Mouse (Mus musculus): ENCODE results near the gene Mertk. TPM values are rescaled to one million over a fixed set of nuclear protein-coding genes. Genes with fewer than 3 reads are reported as not detected.

Gene Mertk
- polyA plus RNA-seq, 1 experiment, result 9.3 TPM

DNA sequence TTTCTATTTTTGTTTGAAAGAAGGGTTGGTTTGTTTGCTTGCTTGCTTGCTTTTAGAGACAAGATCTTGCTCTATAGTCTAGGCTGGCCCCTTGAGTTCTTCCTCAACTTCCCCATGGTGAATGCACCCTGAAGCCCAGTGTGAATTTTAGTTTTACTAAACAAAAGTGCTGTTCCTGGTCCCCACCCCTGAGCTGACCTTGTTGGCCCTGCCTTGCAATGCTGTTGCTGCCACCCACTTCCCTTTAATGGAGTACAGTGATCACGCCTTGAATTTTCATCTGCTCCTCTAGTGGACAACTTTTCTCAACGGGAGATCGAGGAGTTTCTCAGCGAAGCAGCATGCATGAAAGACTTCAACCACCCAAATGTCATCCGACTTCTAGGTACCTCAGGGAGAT, 83.5 kb downstream of the Mertk start:
- no peak overlapping the region for H3K4me3 ChIP-seq (ENCODE audit: insufficient read depth, low read length)
- H3K27ac ChIP-seq (ENCODE audit: insufficient read depth, low read length), result no peak overlapping the region
- TF ChIP-seq CTCF (IDR thresholded peaks at IDR 0.05; ENCODE audit: borderline replicate concordance, insufficient read depth, low read length) (no peak), POLR2A (IDR thresholded peaks at IDR 0.05; ENCODE audit: low read depth, low read length) (no peak)
- H3K4me1 ChIP-seq (ENCODE audit: control insufficient read depth, insufficient read depth, low read length), result no peaks in the 10 kb centered on the region

DNA sequence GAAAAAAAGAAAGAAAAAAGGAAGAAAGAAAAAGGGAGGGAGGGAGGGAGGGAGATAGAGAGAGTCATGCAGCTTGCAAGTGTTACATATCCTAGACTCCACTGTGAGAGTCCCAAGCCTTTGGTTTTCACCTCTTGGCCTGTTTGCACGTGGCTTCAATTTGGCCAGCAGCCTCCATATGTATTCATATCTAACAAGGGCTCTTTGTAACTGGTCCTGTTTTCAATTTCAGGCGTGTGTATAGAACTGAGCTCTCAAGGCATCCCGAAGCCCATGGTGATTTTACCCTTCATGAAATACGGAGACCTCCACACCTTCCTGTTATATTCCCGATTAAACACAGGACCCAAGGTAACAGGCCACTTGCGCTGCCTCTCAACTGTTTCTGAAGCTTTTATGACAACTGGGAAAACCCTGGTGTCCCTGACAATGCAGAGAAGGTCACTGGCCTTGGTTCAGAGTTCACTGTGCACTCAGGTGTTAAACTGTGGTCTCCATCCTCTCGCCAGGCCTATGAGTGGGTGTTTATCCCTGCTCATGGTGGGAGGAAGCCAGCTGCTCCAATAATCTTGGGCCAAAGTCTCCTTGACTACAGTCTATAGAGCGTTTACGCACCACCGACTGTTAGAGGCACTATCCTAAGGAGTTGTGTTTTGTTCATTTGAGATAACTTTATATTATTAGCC, 85.0 kb downstream of the Mertk start:
- Histone ChIP-seq H3K4me3 (ENCODE audit: insufficient read depth, low read length) (no peak overlapping the region), H3K27ac (ENCODE audit: insufficient read depth, low read length) (no peak overlapping the region), H3K4me1 (ENCODE audit: control insufficient read depth, insufficient read depth, low read length) (peaks cover 3% of the 10 kb centered on the region; the same call in 1 of the 2 replicates)
- TF ChIP-seq CTCF (IDR thresholded peaks at IDR 0.05; ENCODE audit: borderline replicate concordance, insufficient read depth, low read length) (no peak), POLR2A (IDR thresholded peaks at IDR 0.05; ENCODE audit: low read depth, low read length) (no peak)

DNA sequence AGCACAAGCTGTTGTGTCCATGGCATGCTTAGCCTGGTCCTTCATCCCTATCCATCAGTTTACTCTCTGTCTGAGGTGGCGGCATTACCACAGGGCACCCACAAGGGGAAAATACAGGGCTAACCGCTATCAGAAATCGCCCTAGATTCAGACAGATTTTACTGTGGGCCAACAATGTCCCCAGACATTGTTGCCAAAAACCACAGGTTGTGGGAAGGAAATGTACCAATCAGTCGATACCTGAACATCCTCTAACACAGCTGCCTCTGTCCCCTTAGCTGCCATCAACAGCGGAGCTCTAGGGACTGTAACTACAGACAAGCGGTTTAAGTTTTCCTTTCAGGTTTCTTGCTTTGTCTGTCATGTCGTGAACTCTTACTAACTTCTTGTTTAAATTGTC, 86.1 kb downstream of the Mertk start:
- no peak for TF ChIP-seq CTCF (IDR thresholded peaks at IDR 0.05; ENCODE audit: borderline replicate concordance, insufficient read depth, low read length)
- H3K27ac ChIP-seq (ENCODE audit: insufficient read depth, low read length), result no peak overlapping the region
- H3K4me3 ChIP-seq (ENCODE audit: insufficient read depth, low read length), result no peak overlapping the region
- peaks cover 3% of the 10 kb centered on the region; the same call in 1 of the 2 replicates for H3K4me1 ChIP-seq (ENCODE audit: control insufficient read depth, insufficient read depth, low read length)

DNA sequence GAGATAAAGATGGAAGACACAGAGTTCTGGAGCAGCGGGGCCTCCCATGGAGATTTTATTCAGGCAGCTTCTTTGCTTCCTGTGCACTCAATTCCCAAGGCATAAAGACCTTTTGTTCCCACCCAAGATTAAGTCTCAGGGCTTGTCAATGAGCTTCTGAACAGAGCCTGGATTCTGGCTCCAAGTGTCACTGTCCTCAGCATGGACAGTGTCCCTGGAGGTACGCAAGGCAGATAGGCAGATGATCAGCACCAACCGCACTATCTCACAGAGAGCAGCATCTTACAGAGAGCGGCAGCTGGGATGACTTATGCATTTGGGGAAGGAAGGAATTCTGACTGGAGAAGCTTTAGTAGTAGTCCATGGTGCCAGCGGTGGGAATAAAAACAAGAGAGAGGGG, 87.6 kb downstream of the Mertk start:
- H3K27ac ChIP-seq (ENCODE audit: insufficient read depth, low read length), result no peak overlapping the region
- H3K4me3 ChIP-seq (ENCODE audit: insufficient read depth, low read length), result no peak overlapping the region
- peaks cover 3% of the 10 kb centered on the region; the same call in 1 of the 2 replicates for H3K4me1 ChIP-seq (ENCODE audit: control insufficient read depth, insufficient read depth, low read length)
- TF ChIP-seq CTCF (IDR thresholded peaks at IDR 0.05; ENCODE audit: borderline replicate concordance, insufficient read depth, low read length), result no peak
- TF ChIP-seq POLR2A (IDR thresholded peaks at IDR 0.05; ENCODE audit: low read depth, low read length), result no peak

DNA sequence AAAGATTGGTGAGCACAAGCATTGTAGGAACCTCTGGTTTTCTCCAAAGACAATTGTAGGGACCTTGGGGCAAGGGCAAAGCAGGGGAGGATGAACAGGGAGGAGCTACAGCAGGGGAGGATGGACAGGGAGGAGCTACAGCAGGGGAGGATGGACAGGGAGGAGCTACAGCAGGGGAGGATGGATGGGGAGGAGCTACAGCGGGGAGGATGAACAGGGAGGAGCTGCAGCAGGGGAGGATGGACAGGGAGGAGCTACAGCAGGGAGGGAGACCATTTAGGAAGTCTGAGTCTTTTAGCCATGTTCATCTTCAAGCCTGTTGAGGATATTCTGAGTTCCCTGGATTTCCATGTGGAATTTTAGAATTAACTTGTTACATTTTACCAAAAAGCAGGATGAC, 88.0 kb downstream of the Mertk start:
- Histone ChIP-seq H3K27ac (ENCODE audit: insufficient read depth, low read length) (no peak overlapping the region), H3K4me1 (ENCODE audit: control insufficient read depth, insufficient read depth, low read length) (peaks cover 3% of the 10 kb centered on the region; the same call in 1 of the 2 replicates), H3K4me3 (ENCODE audit: insufficient read depth, low read length) (no peak overlapping the region)
- TF ChIP-seq POLR2A (IDR thresholded peaks at IDR 0.05; ENCODE audit: low read depth, low read length), result no peak
- no peak for TF ChIP-seq CTCF (IDR thresholded peaks at IDR 0.05; ENCODE audit: borderline replicate concordance, insufficient read depth, low read length)

DNA sequence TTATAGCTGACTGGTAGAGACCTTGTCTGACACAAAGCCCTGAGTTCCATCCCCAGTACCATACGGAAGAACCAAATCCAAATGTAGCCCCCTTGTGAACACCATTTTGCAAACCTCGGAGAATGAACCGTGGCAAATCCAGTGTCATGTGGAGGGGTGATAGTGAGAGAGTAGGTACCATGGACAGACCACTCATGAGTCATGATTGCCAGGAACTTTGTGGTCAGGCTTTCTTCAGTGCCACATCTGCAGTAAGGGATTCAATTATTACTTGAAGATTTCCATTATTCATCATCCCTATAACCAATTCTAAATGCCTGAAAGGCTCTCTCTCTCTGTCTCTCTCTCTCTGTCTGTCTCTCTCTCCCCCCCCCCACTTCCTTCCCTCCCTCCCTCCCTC, 89.0 kb downstream of the Mertk start:
- no peak overlapping the region for H3K27ac ChIP-seq (ENCODE audit: insufficient read depth, low read length)
- H3K4me3 ChIP-seq (ENCODE audit: insufficient read depth, low read length), result no peak overlapping the region
- peaks cover 3% of the 10 kb centered on the region; the same call in 1 of the 2 replicates for H3K4me1 ChIP-seq (ENCODE audit: control insufficient read depth, insufficient read depth, low read length)
- TF ChIP-seq CTCF (IDR thresholded peaks at IDR 0.05; ENCODE audit: borderline replicate concordance, insufficient read depth, low read length), result no peak
- TF ChIP-seq POLR2A (IDR thresholded peaks at IDR 0.05; ENCODE audit: low read depth, low read length), result no peak

DNA sequence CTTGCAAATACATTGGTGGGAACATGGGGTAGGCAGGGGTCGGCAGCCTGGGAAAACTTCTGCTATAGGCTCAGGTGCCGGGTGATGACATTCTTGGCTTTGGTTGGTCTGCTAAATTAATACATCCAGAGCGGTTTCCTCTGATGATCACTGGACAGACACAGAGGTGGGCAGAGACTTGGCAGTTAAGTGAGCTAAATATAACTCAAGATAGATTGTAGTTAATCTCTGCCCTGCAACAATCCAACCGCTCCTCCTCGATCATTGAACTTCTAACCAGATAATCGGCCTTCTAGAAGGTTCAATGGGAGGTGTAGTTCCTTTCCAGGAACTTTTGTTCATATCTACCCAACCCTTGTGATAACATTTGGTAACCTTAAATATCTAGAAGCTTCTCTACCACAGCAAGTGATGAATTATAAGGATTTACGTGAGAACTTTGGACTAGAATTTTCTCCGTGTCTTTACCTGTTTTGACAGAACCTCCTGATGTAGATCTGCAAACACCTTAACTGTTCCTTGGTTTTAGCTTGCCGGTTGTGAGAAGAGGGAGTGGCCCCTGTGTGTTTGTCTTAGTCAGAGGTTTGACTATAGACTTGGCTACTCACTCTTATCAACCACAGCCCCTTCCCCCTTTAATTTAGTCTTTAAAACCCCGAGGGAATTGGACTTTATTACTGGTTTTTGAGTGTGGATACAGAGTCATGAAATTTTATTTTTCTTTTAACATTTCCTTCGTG, 92.3 kb downstream of the Mertk start:
- H3K4me1 ChIP-seq (ENCODE audit: control insufficient read depth, insufficient read depth, low read length), result peaks cover 3% of the 10 kb centered on the region; the same call in 1 of the 2 replicates
- H3K4me3 ChIP-seq (ENCODE audit: insufficient read depth, low read length), result no peak overlapping the region
- no peak overlapping the region for H3K27ac ChIP-seq (ENCODE audit: insufficient read depth, low read length)
- no peak for TF ChIP-seq CTCF (IDR thresholded peaks at IDR 0.05; ENCODE audit: borderline replicate concordance, insufficient read depth, low read length)
- TF ChIP-seq POLR2A (IDR thresholded peaks at IDR 0.05; ENCODE audit: low read depth, low read length), result no peak

DNA sequence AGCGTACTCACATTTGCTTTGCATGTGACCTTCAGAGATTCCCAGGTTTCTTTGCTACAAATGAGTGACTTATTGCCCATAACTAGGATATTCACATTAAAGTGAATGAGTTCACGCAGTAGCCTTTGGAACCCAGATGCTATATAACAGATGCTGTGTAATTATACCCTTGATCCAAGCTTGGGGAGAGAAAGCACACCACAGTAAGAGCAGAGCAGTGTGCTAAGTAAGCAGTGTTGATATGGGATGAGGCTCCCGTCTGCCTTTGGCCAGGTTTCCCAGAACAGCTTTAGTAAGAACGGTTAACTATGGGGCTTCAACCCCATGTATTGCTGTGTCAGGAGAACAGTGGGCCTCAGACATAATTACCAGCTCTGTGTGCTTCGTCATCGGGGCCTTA, 95.2 kb downstream of the Mertk start:
- no peak for TF ChIP-seq POLR2A (IDR thresholded peaks at IDR 0.05; ENCODE audit: low read depth, low read length)
- no peak for TF ChIP-seq CTCF (IDR thresholded peaks at IDR 0.05; ENCODE audit: borderline replicate concordance, insufficient read depth, low read length)
- H3K4me1 ChIP-seq (ENCODE audit: control insufficient read depth, insufficient read depth, low read length), result no peaks in the 10 kb centered on the region
- H3K27ac ChIP-seq (ENCODE audit: insufficient read depth, low read length), result no peak overlapping the region
- H3K4me3 ChIP-seq (ENCODE audit: insufficient read depth, low read length), result no peak overlapping the region

DNA sequence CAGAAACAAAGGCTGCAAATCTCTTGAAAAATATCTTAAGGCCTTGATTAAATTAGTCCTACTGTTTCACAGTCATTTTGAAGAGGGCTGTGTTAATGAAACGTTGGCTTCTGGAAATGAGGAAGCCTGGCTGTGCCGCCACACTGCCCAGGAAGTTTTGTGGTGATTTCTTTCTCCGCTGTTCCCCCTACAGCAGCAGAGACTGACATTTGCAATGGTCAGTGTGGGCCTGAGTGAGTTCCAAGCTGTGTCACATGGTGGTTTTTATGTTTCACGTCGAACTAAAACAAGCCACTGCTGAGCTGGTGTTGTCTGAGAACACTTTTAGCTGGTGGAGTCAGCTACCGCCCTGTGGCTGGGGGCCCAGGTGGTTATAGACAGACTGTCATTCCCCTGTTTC, 97.7 kb downstream of the Mertk start:
- no peaks in the 10 kb centered on the region for H3K4me1 ChIP-seq (ENCODE audit: control insufficient read depth, insufficient read depth, low read length)

DNA sequence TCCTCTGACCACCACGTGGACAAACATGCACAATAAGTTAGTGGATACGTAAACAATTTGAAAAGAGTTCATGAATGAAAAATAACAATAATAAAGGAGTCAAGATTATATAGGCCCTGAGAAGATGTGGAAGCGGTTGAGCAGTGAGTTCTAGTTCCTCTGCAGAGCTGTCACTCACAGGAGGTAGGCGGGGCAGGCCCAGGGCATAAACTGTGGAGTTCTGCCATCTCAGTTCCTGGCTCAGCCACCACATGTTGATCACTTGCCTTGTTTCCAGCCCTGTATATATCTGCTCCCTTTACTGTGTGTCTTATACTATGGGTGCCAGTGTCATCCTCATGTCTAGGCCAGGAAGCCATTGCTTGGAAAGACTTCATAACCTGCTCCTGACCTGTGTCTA, 104.7 kb downstream of the Mertk start:
- TF ChIP-seq POLR2A (IDR thresholded peaks at IDR 0.05; ENCODE audit: low read depth, low read length) (no peak), CTCF (IDR thresholded peaks at IDR 0.05; ENCODE audit: borderline replicate concordance, insufficient read depth, low read length) (no peak)
- no peaks in the 10 kb centered on the region for H3K4me1 ChIP-seq (ENCODE audit: control insufficient read depth, insufficient read depth, low read length)
- no peak overlapping the region for H3K27ac ChIP-seq (ENCODE audit: insufficient read depth, low read length)
- no peak overlapping the region for H3K4me3 ChIP-seq (ENCODE audit: insufficient read depth, low read length)

More for the DNA sequence above, 97.7 kb downstream of the Mertk start:
- H3K4me3 ChIP-seq (ENCODE audit: insufficient read depth, low read length), result no peak overlapping the region
- TF ChIP-seq CTCF (IDR thresholded peaks at IDR 0.05; ENCODE audit: borderline replicate concordance, insufficient read depth, low read length) (no peak), POLR2A (IDR thresholded peaks at IDR 0.05; ENCODE audit: low read depth, low read length) (no peak)
- no peak overlapping the region for H3K27ac ChIP-seq (ENCODE audit: insufficient read depth, low read length)

Data from embryonic fibroblast, embryonic 13.5 days (primary cell).